Mouse (Mus musculus): ENCODE results near the gene Hhipl1. TPM values are rescaled to one million over a fixed set of nuclear protein-coding genes. Genes with fewer than 3 reads are reported as not detected.

Gene Hhipl1
- polyA plus RNA-seq, 1 experiment from 2014 or later, result not detected

DNA sequence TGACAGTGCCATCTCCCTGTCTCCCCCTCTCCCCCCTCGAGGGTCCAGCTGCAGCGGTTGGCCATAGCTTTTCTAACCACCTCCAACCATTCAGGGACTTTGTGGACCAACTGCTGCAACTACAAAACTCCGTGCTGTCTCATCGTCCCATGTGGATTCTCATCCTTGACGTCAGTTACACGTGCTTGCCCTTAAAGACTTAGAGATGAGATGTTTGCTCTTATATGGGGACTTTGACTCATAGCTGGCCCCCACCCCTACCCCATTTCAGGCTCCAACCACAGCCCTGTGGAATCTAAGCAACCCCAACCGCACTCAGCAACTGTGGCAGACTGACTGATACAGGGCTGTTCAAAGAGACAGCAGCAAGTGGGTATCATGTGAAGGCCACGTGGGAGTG lies 898 bp upstream of the Hhipl1 start:
- Histone ChIP-seq H3K4me1 (replicated peaks) (no peaks in the 10 kb centered on the region; the same call in 1 of the 2 replicates), H3K4me3 (replicated peaks) (no peak overlapping the region), H3K27ac (no peak overlapping the region), H3K9ac (no peak overlapping the region), H3K4me2 (no peak overlapping the region), H3K27me3 (peaks cover 60% of the 10 kb centered on the region), H3K36me3 (no peaks in the 10 kb centered on the region), H3K9me3 (replicated peaks) (no peaks in the 10 kb centered on the region)
- no peak for DNase-seq
- no peak for ATAC-seq (ENCODE audit: low read depth)
- 55% methylated on average over 8 of the region's 8 CpGs for WGBS (ENCODE audit: insufficient replicate concordance)

DNA sequence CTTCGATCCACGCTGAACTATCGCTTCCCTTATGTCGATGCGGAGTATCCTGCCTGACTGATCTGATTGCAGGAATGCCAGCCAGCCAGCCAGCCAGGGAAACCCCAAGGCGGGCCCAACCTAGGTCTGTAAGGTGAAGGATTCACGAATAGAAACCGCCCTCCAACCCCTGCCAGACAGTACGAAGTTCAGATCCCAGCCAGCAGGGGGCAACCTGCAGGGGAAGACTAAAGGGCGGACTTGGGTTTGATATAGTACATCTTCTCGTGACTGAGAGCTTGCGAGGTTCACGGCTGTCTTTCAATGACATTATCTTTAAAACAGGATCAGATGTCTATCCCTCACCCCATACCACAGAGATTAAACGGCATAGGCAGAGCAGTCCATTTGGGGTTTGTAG lies 1.5 kb downstream of the Hhipl1 start:
- H3K27me3 ChIP-seq, result peaks cover 60% of the 10 kb centered on the region
- no peak overlapping the region for H3K4me3 ChIP-seq (replicated peaks)
- no peak overlapping the region for H3K4me2 ChIP-seq
- ATAC-seq (ENCODE audit: low read depth) (no peak), DNase-seq (no peak)
- no peak overlapping the region for H3K9ac ChIP-seq
- no peak overlapping the region for H3K27ac ChIP-seq
- no peaks in the 10 kb centered on the region; the same call in 1 of the 2 replicates for H3K4me1 ChIP-seq (replicated peaks)
- H3K36me3 ChIP-seq, result no peaks in the 10 kb centered on the region
- H3K9me3 ChIP-seq (replicated peaks), result no peaks in the 10 kb centered on the region
- whole genome bisulfite sequencing (ENCODE audit: insufficient replicate concordance), result 17% methylated on average over 14 of the region's 14 CpGs

DNA sequence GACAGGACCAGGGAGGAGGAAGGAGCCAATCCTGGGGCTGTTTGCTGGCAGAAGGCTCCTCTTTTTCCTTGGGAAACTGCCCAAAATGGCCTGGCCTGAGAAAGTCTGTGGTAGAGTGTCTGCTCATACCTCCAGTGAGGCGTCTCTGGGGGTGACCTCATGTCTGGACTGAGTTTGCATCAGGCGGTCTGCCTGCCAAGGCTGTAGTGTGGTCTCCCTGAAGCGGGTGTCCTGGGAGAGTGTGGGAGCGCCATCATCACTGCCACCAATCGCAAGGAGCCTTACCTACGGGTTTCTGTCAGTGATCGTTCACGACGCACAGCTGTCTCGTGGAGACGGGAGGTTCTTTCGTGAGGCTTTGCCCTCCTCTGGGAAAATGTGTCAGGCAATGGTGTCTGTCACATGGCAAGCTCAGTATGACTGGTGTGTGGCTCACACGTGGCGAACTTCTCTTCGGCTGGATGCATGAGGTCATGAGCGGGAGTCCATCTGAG lies 2.3 kb downstream of the Hhipl1 start:
- ATAC-seq (ENCODE audit: low read depth) (no peak), DNase-seq (no peak)
- Histone ChIP-seq H3K9me3 (replicated peaks) (no peaks in the 10 kb centered on the region), H3K36me3 (no peaks in the 10 kb centered on the region), H3K4me1 (replicated peaks) (peaks cover 4% of the 10 kb centered on the region), H3K4me3 (replicated peaks) (no peak overlapping the region), H3K27ac (no peak overlapping the region), H3K9ac (no peak overlapping the region), H3K27me3 (peaks cover 57% of the 10 kb centered on the region), H3K4me2 (no peak overlapping the region)
- 74% methylated on average over 16 of the region's 16 CpGs for WGBS (ENCODE audit: insufficient replicate concordance)

DNA sequence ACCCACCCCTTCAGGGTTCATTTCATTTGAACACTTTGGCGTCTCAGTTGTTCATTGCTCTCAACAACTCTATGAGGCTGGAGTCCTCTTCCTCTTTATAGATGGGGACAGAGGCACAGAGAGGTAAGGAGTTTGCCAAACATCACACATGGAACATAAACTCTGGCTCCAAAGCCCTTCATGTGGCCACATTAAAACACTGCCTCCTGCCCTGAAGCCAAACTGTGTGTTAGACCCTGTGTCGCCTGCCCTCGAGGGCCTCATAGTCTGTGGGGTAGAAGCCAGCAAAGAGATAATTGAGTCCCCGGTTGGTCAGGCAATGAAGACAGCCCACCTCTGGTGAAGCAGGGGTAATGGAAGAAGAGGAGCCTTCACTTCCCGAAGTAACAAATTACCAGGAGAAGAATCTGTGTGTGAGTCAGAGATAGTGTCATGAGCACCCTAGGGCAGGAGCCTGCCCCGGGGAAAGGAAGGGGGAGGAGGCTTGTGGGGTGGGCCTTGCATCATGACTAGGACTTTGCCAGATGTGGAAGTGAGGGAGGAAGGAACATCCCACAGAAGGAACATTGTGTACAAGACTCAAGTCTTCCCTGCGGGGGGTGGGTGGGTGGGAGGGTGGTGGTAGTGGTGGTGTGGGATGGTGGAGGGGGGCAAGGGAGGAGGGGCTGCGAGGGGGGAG lies 3.2 kb downstream of the Hhipl1 start:
- WGBS (ENCODE audit: insufficient replicate concordance), result 19% methylated on average over 8 of the region's 8 CpGs
- peaks cover 51% of the 10 kb centered on the region for H3K27me3 ChIP-seq

DNA sequence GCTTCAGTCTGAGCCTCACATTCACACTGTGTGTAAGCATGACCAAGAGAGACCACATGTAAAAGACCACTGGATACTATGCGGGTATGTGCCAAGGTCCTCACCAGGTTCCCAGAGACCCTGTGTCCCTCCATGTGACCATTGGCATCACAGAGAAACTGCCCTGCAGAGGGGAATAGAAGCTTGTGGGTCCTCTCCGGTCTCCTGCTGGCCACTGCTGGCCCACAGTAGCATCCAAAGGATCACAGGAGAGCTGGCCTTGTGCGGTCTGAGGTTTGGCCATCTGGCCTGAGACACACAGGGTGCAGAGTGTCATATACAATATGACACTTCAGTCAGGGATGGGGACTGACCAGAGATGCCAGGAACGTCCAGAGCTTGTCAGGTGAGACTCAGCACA lies 4.0 kb downstream of the Hhipl1 start:
- ATAC-seq (ENCODE audit: low read depth), result no peak
- H3K4me2 ChIP-seq, result no peak overlapping the region
- peaks cover 4% of the 10 kb centered on the region for H3K4me1 ChIP-seq (replicated peaks)
- WGBS (ENCODE audit: insufficient replicate concordance), result 61% methylated on average over 4 of the region's 4 CpGs
- no peaks in the 10 kb centered on the region for H3K36me3 ChIP-seq
- no peak overlapping the region for H3K4me3 ChIP-seq (replicated peaks)
- H3K27me3 ChIP-seq, result peaks cover 46% of the 10 kb centered on the region
- DNase-seq, result no peak
- no peak overlapping the region for H3K9ac ChIP-seq
- H3K27ac ChIP-seq, result no peak overlapping the region
- H3K9me3 ChIP-seq (replicated peaks), result no peaks in the 10 kb centered on the region

More for the DNA sequence above, 3.2 kb downstream of the Hhipl1 start:
- no peaks in the 10 kb centered on the region for H3K9me3 ChIP-seq (replicated peaks)
- no peak for ATAC-seq (ENCODE audit: low read depth)
- peaks cover 4% of the 10 kb centered on the region for H3K4me1 ChIP-seq (replicated peaks)
- no peak for DNase-seq
- no peak overlapping the region for H3K4me3 ChIP-seq (replicated peaks)
- no peaks in the 10 kb centered on the region for H3K36me3 ChIP-seq
- H3K9ac ChIP-seq, result no peak overlapping the region
- no peak overlapping the region for H3K4me2 ChIP-seq
- no peak overlapping the region for H3K27ac ChIP-seq

DNA sequence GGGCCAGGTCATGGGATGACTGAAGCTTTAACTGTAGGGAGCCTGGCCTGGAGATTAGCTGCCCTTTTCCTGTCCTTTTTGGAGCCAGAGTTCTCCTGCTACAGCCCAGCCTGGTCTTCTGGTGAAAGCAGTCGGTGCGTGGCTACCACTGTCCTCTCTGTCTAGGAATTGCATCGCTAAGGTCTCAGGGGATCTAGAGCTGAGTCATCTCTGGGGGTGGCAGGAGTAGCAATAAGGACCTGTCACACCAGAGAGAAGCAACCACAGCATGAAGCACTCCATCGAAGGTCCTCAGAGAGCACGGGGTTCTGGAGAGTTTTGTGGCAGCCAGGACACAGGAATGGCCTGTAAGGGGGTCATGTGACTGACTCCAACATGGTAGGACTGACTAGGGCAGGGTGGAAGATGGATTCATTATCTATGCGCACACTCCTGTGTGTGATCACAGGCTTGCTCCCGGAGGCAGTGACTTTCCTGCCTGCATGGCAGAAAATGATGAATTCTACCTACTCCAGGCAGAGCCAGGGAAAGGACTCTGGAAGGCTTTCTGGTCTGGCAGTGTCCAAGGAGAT lies 4.5 kb downstream of the Hhipl1 start:
- Histone ChIP-seq H3K9me3 (replicated peaks) (no peaks in the 10 kb centered on the region), H3K9ac (no peak overlapping the region), H3K27me3 (peaks cover 41% of the 10 kb centered on the region), H3K4me3 (replicated peaks) (no peak overlapping the region), H3K4me1 (replicated peaks) (peaks cover 4% of the 10 kb centered on the region), H3K36me3 (no peaks in the 10 kb centered on the region), H3K27ac (no peak overlapping the region), H3K4me2 (no peak overlapping the region)
- WGBS (ENCODE audit: insufficient replicate concordance), result 51% methylated on average over 7 of the region's 7 CpGs
- ATAC-seq (ENCODE audit: low read depth), result no peak
- no peak for DNase-seq

DNA sequence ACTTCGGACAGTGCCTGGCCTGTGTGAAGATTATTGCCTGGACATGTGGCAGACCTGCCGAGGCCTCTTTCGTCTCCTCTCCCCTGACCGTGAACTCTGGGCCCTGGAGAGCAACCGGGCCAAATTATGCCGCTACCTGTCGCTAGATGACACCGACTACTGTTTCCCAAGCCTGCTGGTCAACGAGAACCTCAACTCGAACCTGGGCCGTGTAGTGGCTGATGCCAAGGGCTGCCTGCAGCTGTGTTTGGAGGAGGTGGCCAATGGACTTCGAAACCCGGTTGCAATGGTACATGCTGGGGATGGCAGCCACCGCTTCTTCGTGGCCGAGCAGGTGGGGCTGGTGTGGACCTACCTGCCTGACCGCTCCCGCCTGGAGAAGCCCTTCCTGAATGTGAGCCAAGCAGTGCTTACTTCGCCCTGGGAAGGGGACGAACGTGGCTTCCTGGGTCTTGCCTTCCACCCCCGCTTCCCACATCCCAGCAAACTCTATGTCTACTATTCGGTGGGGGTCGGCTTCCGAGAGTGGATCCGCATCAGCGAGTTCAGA lies 5.7 kb downstream of the Hhipl1 start:
- peaks cover 4% of the 10 kb centered on the region for H3K4me1 ChIP-seq (replicated peaks)
- H3K36me3 ChIP-seq, result no peaks in the 10 kb centered on the region
- no peak overlapping the region for H3K4me2 ChIP-seq
- H3K4me3 ChIP-seq (replicated peaks), result no peak overlapping the region
- H3K9me3 ChIP-seq (replicated peaks), result no peaks in the 10 kb centered on the region
- no peak overlapping the region for H3K27ac ChIP-seq
- peaks cover 41% of the 10 kb centered on the region for H3K27me3 ChIP-seq
- ATAC-seq (ENCODE audit: low read depth), result no peak
- H3K9ac ChIP-seq, result no peak overlapping the region
- DNase-seq, result no peak
- WGBS (ENCODE audit: insufficient replicate concordance), result 82% methylated on average over 27 of the region's 27 CpGs

DNA sequence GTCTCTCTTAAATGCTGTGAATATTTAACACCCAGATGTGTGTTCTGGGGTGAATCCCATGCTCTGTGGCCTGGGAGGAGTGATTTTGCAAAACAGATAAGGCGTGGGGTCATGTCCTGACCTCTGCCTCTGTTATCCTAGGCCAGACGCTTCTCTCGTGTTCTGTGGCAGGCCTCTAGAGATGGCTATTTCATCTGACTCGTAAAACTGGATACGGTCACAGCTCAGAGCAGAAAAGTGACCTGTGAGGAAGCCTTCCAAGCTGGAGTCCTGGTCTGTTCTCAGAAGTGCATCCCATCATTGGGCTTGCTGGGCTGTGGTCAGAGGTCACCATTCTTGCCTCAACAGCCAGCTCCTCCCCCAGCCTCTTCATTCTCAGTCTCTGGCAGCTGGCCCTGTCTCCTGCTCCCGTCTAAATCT lies 6.4 kb downstream of the Hhipl1 start:
- peak; percentile 26; the same call in 1 of the 2 replicates for ATAC-seq (ENCODE audit: low read depth)
- Histone ChIP-seq H3K4me3 (replicated peaks) (no peak overlapping the region), H3K9me3 (replicated peaks) (no peaks in the 10 kb centered on the region), H3K9ac (no peak overlapping the region), H3K27ac (no peak overlapping the region), H3K27me3 (peaks cover 41% of the 10 kb centered on the region), H3K4me1 (replicated peaks) (peaks cover 4% of the 10 kb centered on the region; the same call in 1 of the 2 replicates), H3K4me2 (no peak overlapping the region), H3K36me3 (no peaks in the 10 kb centered on the region)
- 47% methylated on average over 6 of the region's 6 CpGs for WGBS (ENCODE audit: insufficient replicate concordance)
- no peak for DNase-seq

DNA sequence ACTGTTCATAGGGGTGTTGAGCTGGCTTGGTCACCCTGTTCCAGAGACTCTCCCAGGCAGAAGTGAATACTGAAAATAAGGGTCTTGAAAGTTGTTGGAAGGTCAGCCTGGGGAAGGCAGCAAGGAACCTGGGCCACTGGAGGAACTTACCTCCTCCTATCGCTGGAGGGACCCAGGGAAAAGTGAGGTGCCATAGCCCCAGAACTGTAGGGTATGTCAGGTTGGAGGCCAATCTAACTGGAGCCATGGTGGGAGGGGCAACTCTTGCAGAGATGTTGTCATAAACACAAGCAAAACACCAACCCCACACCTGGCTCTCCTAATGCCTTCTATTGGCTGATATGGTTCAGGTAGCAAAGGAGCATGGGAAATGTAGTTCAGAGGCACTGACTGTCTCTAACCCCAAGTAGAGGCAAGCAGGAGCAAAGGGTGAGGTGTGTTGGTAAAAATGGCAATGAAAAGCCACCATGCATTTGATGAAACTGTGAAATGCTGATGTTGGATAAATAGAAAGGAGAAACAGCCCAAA lies 7.2 kb downstream of the Hhipl1 start:
- ATAC-seq (ENCODE audit: low read depth), result no peak
- H3K4me1 ChIP-seq (replicated peaks), result peaks cover 4% of the 10 kb centered on the region; the same call in 1 of the 2 replicates
- H3K27ac ChIP-seq, result no peak overlapping the region
- WGBS (ENCODE audit: insufficient replicate concordance), result 42% methylated on average over 1 of the region's 1 CpGs
- no peak overlapping the region for H3K9ac ChIP-seq
- no peaks in the 10 kb centered on the region for H3K36me3 ChIP-seq
- no peak overlapping the region for H3K4me2 ChIP-seq
- no peaks in the 10 kb centered on the region for H3K9me3 ChIP-seq (replicated peaks)
- peaks cover 41% of the 10 kb centered on the region for H3K27me3 ChIP-seq
- no peak overlapping the region for H3K4me3 ChIP-seq (replicated peaks)
- no peak for DNase-seq

DNA sequence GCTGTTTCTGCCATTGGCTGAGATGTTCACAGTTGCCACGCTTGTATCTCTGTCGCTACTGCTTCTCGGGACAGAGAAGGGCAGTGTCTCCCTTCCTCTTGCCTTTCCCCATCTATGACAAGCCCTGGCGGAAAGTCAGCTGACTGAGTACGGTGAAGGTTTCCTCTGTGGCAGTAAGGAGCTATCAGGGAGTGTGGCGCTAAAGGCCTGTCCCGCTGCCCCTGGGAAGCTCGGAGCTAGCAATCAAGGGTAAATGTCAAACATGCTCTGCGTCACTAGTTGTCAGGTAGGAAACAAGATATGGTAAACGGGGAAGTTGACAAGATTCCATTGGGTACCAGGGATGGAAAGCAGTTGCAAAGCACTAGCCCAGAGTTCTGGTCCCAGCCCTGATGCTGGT lies 9.7 kb downstream of the Hhipl1 start:
- Histone ChIP-seq H3K4me1 (replicated peaks) (peaks cover 4% of the 10 kb centered on the region; the same call in 1 of the 2 replicates), H3K4me3 (replicated peaks) (no peak overlapping the region), H3K27me3 (peaks cover 56% of the 10 kb centered on the region), H3K9ac (no peak overlapping the region), H3K36me3 (no peaks in the 10 kb centered on the region), H3K27ac (no peak overlapping the region), H3K9me3 (replicated peaks) (no peaks in the 10 kb centered on the region), H3K4me2 (no peak overlapping the region)
- DNase-seq (no peak), ATAC-seq (ENCODE audit: low read depth) (no peak)
- WGBS (ENCODE audit: insufficient replicate concordance), result 29% methylated on average over 10 of the region's 10 CpGs

DNA sequence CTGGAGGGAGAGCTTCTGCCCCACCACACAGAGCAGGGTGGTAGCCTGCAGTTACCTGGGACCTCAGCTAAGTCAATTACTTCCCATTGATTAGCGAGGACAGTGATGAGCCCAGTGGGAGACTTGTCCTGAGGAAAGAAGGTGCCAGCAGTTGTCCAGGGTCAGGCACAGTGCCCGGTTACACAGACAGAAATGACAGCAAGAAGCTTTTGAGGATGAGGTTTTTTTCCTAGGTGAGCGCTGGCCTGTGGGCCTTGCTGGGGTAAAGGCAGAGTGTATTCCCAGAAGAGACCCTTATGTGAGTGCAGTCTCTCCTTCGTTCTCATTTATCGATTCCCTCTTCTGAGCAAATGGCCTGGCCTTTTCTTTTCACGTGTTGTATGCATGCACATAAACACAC lies 10.6 kb downstream of the Hhipl1 start:
- Histone ChIP-seq H3K4me2 (no peak overlapping the region), H3K9me3 (replicated peaks) (no peaks in the 10 kb centered on the region), H3K27me3 (peaks cover 63% of the 10 kb centered on the region), H3K9ac (no peak overlapping the region), H3K36me3 (no peaks in the 10 kb centered on the region), H3K4me1 (replicated peaks) (peaks cover 4% of the 10 kb centered on the region; the same call in 1 of the 2 replicates), H3K27ac (no peak overlapping the region), H3K4me3 (replicated peaks) (no peak overlapping the region)
- ATAC-seq (ENCODE audit: low read depth), result no peak
- no peak for DNase-seq
- 29% methylated on average over 6 of the region's 6 CpGs for WGBS (ENCODE audit: insufficient replicate concordance)
